Mouse (Mus musculus): Measurements from ENCODE around the gene Prm1. TPM values are rescaled to one million over a fixed set of nuclear protein-coding genes. Genes with fewer than 3 reads are reported as not detected.

Gene Prm1
- total RNA-seq, 1 experiment, result not detected

GRCm38 (mm10) chr16:10790702-10791101 lies 14.9 kb downstream of the Prm1 start, which contains the start of gene Prm3:
Prm3 (minus strand) TSS chr16:10790914.
- H3K36me3 ChIP-seq (ENCODE audit: control insufficient read depth, insufficient read depth, low read length, poor library complexity, severe bottlenecking), result no peaks in the 10 kb centered on the region
- in situ Hi-C loops (cut with MboI; ENCODE audit: low sequenced_read_pairs in 2 of 2, unreplicated experiment in 2 of 2), result no loop called here
- H3K27ac ChIP-seq (ENCODE audit: insufficient read depth, low read depth, low read length, poor library complexity, severe bottlenecking), result no peak within 1 kb of the TSS
- no peak for DNase-seq (ENCODE audit: low read depth, low spot score)
- H3K9ac ChIP-seq (ENCODE audit: insufficient read depth, low read depth, low read length, poor library complexity, severe bottlenecking), result no peak within 1 kb of the TSS
- TF ChIP-seq ZC3H11A (IDR thresholded peaks at IDR 0.05; ENCODE audit: borderline replicate concordance, low read depth, low read length) (no peak), MAFK (IDR thresholded peaks at IDR 0.05; ENCODE audit: insufficient read depth, low read depth, low read length) (no peak), HCFC1 (IDR thresholded peaks at IDR 0.05; ENCODE audit: borderline replicate concordance, insufficient read depth, low read length) (no peak), CHD2 (IDR thresholded peaks at IDR 0.05; ENCODE audit: low read depth, low read length) (no peak), ZNF384 (IDR thresholded peaks at IDR 0.05; ENCODE audit: low read depth, low read length) (no peak)
- peaks cover 7 to 14% of the 10 kb centered on the region in 2 experiments; a peak in 2 of 4 replicates for H3K4me1 ChIP-seq (ENCODE audit: control insufficient read depth in 2 of 2, insufficient read depth in 2 of 2, low read length in 2 of 2, poor library complexity in 1 of 2)
- H3K9me3 ChIP-seq (ENCODE audit: control insufficient read depth, insufficient read depth, low read depth, low read length), result no peaks in the 10 kb centered on the region
- H3K4me3 ChIP-seq (ENCODE audit: insufficient read depth in 1 of 2, low read depth in 1 of 2, low read length in 2 of 2, poor library complexity in 1 of 2, severe bottlenecking in 1 of 2), result no peak within 1 kb of the TSS

- no peaks in the 10 kb centered on the region for H3K36me3 ChIP-seq (ENCODE audit: control insufficient read depth, insufficient read depth, low read length, poor library complexity, severe bottlenecking)
- TF ChIP-seq HCFC1 (IDR thresholded peaks at IDR 0.05; ENCODE audit: borderline replicate concordance, insufficient read depth, low read length) (no peak), ZC3H11A (IDR thresholded peaks at IDR 0.05; ENCODE audit: borderline replicate concordance, low read depth, low read length) (no peak), ZNF384 (IDR thresholded peaks at IDR 0.05; ENCODE audit: low read depth, low read length) (no peak), CHD2 (IDR thresholded peaks at IDR 0.05; ENCODE audit: low read depth, low read length) (no peak), MAFK (IDR thresholded peaks at IDR 0.05; ENCODE audit: insufficient read depth, low read depth, low read length) (no peak)
- no peak overlapping the region for H3K27ac ChIP-seq (ENCODE audit: insufficient read depth, low read depth, low read length, poor library complexity, severe bottlenecking)
- no peaks in the 10 kb centered on the region for H3K9me3 ChIP-seq (ENCODE audit: control insufficient read depth, insufficient read depth, low read depth, low read length)
- peaks cover 7 to 14% of the 10 kb centered on the region in 2 experiments; a peak in 2 of 4 replicates for H3K4me1 ChIP-seq (ENCODE audit: control insufficient read depth in 2 of 2, insufficient read depth in 2 of 2, low read length in 2 of 2, poor library complexity in 1 of 2)
- no peak overlapping the region; a peak in 1 of 4 replicates for H3K4me3 ChIP-seq (ENCODE audit: insufficient read depth in 1 of 2, low read depth in 1 of 2, low read length in 2 of 2, poor library complexity in 1 of 2, severe bottlenecking in 1 of 2)
- DNase-seq (ENCODE audit: low read depth, low spot score), result no peak
- no peak overlapping the region for H3K9ac ChIP-seq (ENCODE audit: insufficient read depth, low read depth, low read length, poor library complexity, severe bottlenecking)
- in situ Hi-C loops (cut with MboI; ENCODE audit: low sequenced_read_pairs in 2 of 2, unreplicated experiment in 2 of 2), result loop anchor here in 1 of 2 experiments (10.0 kb wide), 1 partner anchor 374 kb away; the partner anchor contains the start of gene Nubp1
Measured at GRCm38 (mm10) chr16:10788866-10789265, 16.8 kb downstream of the Prm1 start.

GRCm38 (mm10) chr16:10788271-10788670 lies 17.4 kb downstream of the Prm1 start, which contains the start of gene Tnp2:
Tnp2 (minus strand) TSS chr16:10788660.
- no peak for TF ChIP-seq ZC3H11A (IDR thresholded peaks at IDR 0.05; ENCODE audit: borderline replicate concordance, low read depth, low read length)
- H3K9ac ChIP-seq (ENCODE audit: insufficient read depth, low read depth, low read length, poor library complexity, severe bottlenecking), result peak within 1 kb of the TSS; percentile 14
- H3K27ac ChIP-seq (ENCODE audit: insufficient read depth, low read depth, low read length, poor library complexity, severe bottlenecking), result no peak within 1 kb of the TSS
- no peaks in the 10 kb centered on the region for H3K36me3 ChIP-seq (ENCODE audit: control insufficient read depth, insufficient read depth, low read length, poor library complexity, severe bottlenecking)
- H3K4me1 ChIP-seq (ENCODE audit: control insufficient read depth in 2 of 2, insufficient read depth in 2 of 2, low read length in 2 of 2, poor library complexity in 1 of 2), result peaks cover 7 to 14% of the 10 kb centered on the region in 2 experiments; a peak in 2 of 4 replicates
- peak within 1 kb of the TSS; percentile 19 to 50; a peak in 2 of 4 replicates for H3K4me3 ChIP-seq (ENCODE audit: insufficient read depth in 1 of 2, low read depth in 1 of 2, low read length in 2 of 2, poor library complexity in 1 of 2, severe bottlenecking in 1 of 2)
- in situ Hi-C loops (cut with MboI; ENCODE audit: low sequenced_read_pairs in 2 of 2, unreplicated experiment in 2 of 2), result loop anchor here in 1 of 2 experiments (10.0 kb wide), 1 partner anchor 373 kb away; the partner anchor contains the start of gene Nubp1
- no peak for DNase-seq (ENCODE audit: low read depth, low spot score)
- H3K9me3 ChIP-seq (ENCODE audit: control insufficient read depth, insufficient read depth, low read depth, low read length), result no peaks in the 10 kb centered on the region

GRCm38 (mm10) chr16:10787548-10788058 lies 18.0 kb downstream of the Prm1 start:
- Histone ChIP-seq H3K36me3 (ENCODE audit: control insufficient read depth, insufficient read depth, low read length, poor library complexity, severe bottlenecking) (no peaks in the 10 kb centered on the region), H3K27ac (ENCODE audit: insufficient read depth, low read depth, low read length, poor library complexity, severe bottlenecking) (no peak overlapping the region), H3K4me3 (ENCODE audit: insufficient read depth in 1 of 2, low read depth in 1 of 2, low read length in 2 of 2, poor library complexity in 1 of 2, severe bottlenecking in 1 of 2) (no peak overlapping the region), H3K9ac (ENCODE audit: insufficient read depth, low read depth, low read length, poor library complexity, severe bottlenecking) (no peak overlapping the region), H3K9me3 (ENCODE audit: control insufficient read depth, insufficient read depth, low read depth, low read length) (no peaks in the 10 kb centered on the region), H3K4me1 (ENCODE audit: control insufficient read depth in 2 of 2, insufficient read depth in 2 of 2, low read length in 2 of 2, poor library complexity in 1 of 2) (peaks cover 7 to 15% of the 10 kb centered on the region in 2 experiments; a peak in 2 of 4 replicates)
- TF ChIP-seq ZNF384 (IDR thresholded peaks at IDR 0.05; ENCODE audit: low read depth, low read length) (0 out of 2 replicates have a peak, but pooled peaks have one; percentile 53), MAFK (IDR thresholded peaks at IDR 0.05; ENCODE audit: insufficient read depth, low read depth, low read length) (peak; percentile 82), HCFC1 (IDR thresholded peaks at IDR 0.05; ENCODE audit: borderline replicate concordance, insufficient read depth, low read length) (no peak)
- no peak for DNase-seq (ENCODE audit: low read depth, low spot score)
- in situ Hi-C loops (cut with MboI; ENCODE audit: low sequenced_read_pairs in 2 of 2, unreplicated experiment in 2 of 2), result loop anchor here in 1 of 2 experiments (10.0 kb wide), 1 partner anchor 373 kb away; the partner anchor contains the start of gene Nubp1

All from ES-E14 (cell line).